Mouse (Mus musculus) cerebellum, adult 2 months (tissue): ENCODE measurements at regions not wholly inside any gene's neighbourhood (a gene's known extent, or its start where the extent isn't known, plus 50 kb on each side); places are given as distances from the start of the nearest gene placed in this dataset.

Source experiments
- DNase-seq, 2 experiments: peaks; one replicate each; pipeline ENCODE4 v3.0.0; 2021
- H3K27ac ChIP-seq: fragments of 200-500 bp; 2 replicates; pipeline ENCODE4 v1.5.1; 2012; ENCODE audit warnings: low read length, control low read depth, inconsistent platforms; ENCODE audit not compliant: insufficient read depth
- H3K27me3 ChIP-seq: fragments of 200-500 bp; 2 replicates; pipeline ENCODE4 v1.6.1; 2012; ENCODE audit warnings: inconsistent platforms, mild to moderate bottlenecking, low read length, moderate library complexity; ENCODE audit not compliant: control insufficient read depth, insufficient read depth
- H3K4me1 ChIP-seq: fragments of 200-500 bp; 2 replicates; pipeline ENCODE4 v1.6.1; 2011; ENCODE audit warnings: low read length; ENCODE audit not compliant: control insufficient read depth, insufficient read depth
- H3K4me3 ChIP-seq: fragments of 200-500 bp; replicated peaks from 2 replicates; pipeline ENCODE3; 2011; ENCODE audit warnings: mild to moderate bottlenecking, low read depth, low read length, control low read depth; ENCODE audit not compliant: insufficient read depth
- CTCF ChIP-seq: fragments of 200-500 bp; IDR thresholded peaks from 2 replicates; pipeline ENCODE4 v1.5.1; 2011; ENCODE audit warnings: low read depth, mild to moderate bottlenecking, control low read depth, low read length, moderate library complexity, borderline replicate concordance; ENCODE audit not compliant: insufficient read depth
- POLR2A ChIP-seq: fragments of 200-500 bp; IDR thresholded peaks from 2 replicates; pipeline ENCODE4 v1.6.1; 2011; ENCODE audit warnings: low read length, control low read depth, borderline replicate concordance; ENCODE audit not compliant: insufficient read depth
- WGBS: fragments of 180-500 bp; shearing (Covaris S2); methylation state at CpG from one replicate; pipeline ENCODE4 v1.1.7; 2018; 5-methylcytosine and 5-hydroxymethylcytosine counted together

- TF ChIP-seq CTCF, result no peak
- WGBS, result 40% methylated on average over 16 of the region's 16 CpGs
- no peak for DNase-seq
Measured at GRCm38 (mm10) chr3:66400791-66401568, 104.3 kb upstream of the Veph1 start.

DNA sequence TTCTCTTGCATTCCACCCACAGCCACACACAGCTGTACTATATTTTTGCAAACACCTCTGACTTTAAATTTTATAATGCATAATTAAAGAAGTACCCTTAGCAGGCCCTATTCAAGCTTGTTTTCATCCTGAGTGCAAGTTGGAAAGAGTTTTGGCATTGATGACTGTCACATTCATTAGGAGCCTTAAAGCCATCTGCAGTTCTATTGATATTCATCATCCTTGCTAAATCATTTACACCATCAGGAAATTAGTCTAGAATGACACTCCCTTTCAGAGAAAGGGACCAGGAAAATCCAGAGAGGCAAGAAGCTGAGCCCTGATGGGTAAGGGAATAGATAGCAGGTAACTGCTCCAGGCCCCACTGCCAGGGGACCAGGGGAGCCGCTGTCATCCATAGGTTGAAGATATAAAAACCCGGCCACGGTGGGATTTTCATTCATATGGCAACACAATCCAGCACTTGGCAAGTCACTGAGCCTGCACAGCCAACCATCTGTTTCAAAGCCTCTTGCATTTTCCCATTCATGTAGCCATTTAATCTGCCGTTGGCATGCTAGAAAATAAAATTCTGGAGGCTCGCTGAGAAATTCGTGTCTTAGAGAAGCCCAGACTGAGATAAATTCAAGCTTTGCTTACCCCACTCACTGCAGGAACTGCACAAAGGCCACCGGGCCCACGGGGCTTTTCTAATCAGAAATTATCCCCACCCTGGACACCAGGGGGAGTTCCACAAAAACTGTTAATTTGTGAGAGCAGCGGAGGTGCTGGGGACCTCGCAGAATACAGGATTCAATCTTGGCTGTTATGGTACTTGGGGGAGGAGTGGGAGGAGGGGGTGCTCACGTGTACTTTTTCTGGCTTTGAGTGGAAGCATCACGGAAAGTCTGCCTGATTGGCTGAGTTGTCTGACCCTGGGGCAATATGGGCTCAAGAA, 101.8 kb upstream of the Veph1 start:
- Histone ChIP-seq H3K27ac (no peak overlapping the region), H3K4me1 (peaks cover 3% of the 10 kb centered on the region), H3K4me3 (no peak overlapping the region), H3K27me3 (no peaks in the 10 kb centered on the region; the same call in 1 of the 2 replicates)
- DNase-seq, result peak; percentile 24 to 37
- peak; percentile 15; the same call in 1 of the 2 replicates for TF ChIP-seq CTCF
- no peak for TF ChIP-seq POLR2A
- WGBS, result 11% methylated on average over 12 of the region's 12 CpGs

More at GRCm38 (mm10) chr3:66400791-66401568, 104.3 kb upstream of the Veph1 start:
- no peak overlapping the region for H3K27ac ChIP-seq
- no peak overlapping the region for H3K4me3 ChIP-seq
- peaks cover 3% of the 10 kb centered on the region for H3K4me1 ChIP-seq
- no peaks in the 10 kb centered on the region; the same call in 1 of the 2 replicates for H3K27me3 ChIP-seq

- Histone ChIP-seq H3K4me1 (no peaks in the 10 kb centered on the region), H3K27me3 (no peaks in the 10 kb centered on the region), H3K4me3 (no peak overlapping the region), H3K27ac (no peak overlapping the region)
- no peak for DNase-seq
- 87% methylated on average over 14 of the region's 14 CpGs for WGBS
- TF ChIP-seq CTCF (no peak), POLR2A (no peak)
Measured at GRCm38 (mm10) chr3:66375088-66375910, 78.7 kb upstream of the Veph1 start.

DNA sequence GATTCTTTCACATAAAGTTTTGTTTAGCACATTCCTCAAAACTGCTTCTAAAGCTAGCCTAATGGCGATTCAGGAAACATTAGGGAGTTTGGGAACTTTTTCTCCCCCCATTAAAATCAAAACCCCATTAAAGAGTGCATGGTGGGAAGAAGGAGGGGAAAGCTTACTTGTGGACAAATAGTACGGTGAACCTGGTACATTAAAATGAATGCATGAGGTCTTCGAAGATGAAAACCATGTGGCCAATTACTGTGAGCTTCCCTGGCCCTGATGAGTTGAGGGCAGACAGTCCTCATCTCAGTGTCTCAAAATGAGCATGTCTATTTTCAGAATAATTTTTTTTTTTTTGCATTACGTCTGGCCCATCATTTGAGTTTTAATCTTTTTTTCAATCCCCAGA, 78.0 kb upstream of the Veph1 start:
- no peaks in the 10 kb centered on the region for H3K27me3 ChIP-seq
- DNase-seq, result no peak
- no peaks in the 10 kb centered on the region for H3K4me1 ChIP-seq
- WGBS, result 91% methylated on average over 4 of the region's 4 CpGs
- H3K4me3 ChIP-seq, result no peak overlapping the region
- TF ChIP-seq POLR2A, result no peak
- no peak overlapping the region for H3K27ac ChIP-seq

DNA sequence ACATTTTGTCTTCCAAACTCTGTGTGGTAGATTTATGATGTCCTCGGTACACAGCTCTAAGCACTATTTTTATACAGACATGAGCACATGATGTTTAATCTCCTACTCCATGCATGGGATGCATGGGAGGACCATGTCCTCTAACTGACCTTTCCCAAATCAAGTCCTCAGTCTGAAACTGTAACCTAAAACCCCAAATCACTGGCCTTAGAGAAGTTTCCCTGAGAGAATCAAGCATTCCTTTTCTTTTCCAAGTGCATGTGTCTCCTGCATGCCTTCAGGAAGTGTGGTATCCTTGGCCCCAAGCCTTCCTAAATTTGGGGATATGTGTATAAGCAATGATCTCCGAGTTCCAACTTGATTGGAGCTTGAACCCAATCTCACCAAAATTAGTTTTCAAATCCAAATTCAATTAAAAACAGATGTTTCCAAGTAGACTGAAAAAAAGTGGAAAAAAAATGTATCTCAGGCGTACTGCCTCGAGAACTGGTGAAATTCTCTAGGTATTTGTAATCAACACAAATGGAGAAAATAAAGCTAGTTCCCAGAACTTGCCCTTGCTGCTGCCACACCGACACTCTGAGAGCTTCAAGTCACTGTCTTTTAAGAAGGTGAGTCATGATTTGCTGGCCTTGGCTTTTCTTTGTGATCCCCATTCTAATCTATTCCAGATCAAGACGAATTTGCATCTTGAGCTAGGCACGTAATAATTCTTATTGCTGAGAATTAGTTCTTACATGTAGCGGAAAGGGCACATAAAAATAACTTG, 77.4 kb upstream of the Veph1 start:
- no peak for TF ChIP-seq POLR2A
- TF ChIP-seq CTCF, result no peak
- 89% methylated on average over 8 of the region's 8 CpGs for WGBS

More for the DNA sequence above, 77.4 kb upstream of the Veph1 start:
- Histone ChIP-seq H3K27ac (no peak overlapping the region), H3K4me3 (no peak overlapping the region), H3K4me1 (no peaks in the 10 kb centered on the region), H3K27me3 (no peaks in the 10 kb centered on the region)
- no peak for DNase-seq
